Mouse (Mus musculus) ES-Bruce4 (cell line): ENCODE data around the gene Tpcn2.

Experiments
- CTCF ChIP-seq: IDR thresholded peaks from one replicate; pipeline ENCODE4 v1.8.1; 2011; ENCODE audit warnings: low read depth, low read length
- POLR2A ChIP-seq: IDR thresholded peaks from one replicate; pipeline ENCODE4 v1.8.1; 2011; ENCODE audit warnings: low read length; ENCODE audit not compliant: insufficient read depth

GRCm38 (mm10) chr7:145281396-145281795 is 2.4 kb downstream of the Tpcn2 start:
- no peak for TF ChIP-seq CTCF
- TF ChIP-seq POLR2A: no peak
